Comparison of ENCODE assay signal across 7 mouse cellular contexts in genomic region chr17:6554243-6554642, GRCm38 (mm10). TPM values are rescaled to one million over a fixed set of nuclear protein-coding genes. Genes with fewer than 3 reads are reported as not detected.
DNase-seq lines count a peak whose midpoint lies in the region; ATAC-seq and TF ChIP-seq lines count a peak whose summit lies in the region.
"Not testable (repeated sequence)": the region's sequence is repeated elsewhere in the genome, so short reads cannot be mapped to it uniquely, and the experiment has no call there.

No protein-coding gene starts in this region.

- not testable (repeated sequence) for DNase-seq in midbrain, embryonic 11.5 days (ENCODE audit: low spot score, missing footprints)

- H3K27me3 ChIP-seq in forebrain, embryonic 13.5 days; heart, embryonic 12.5 days (replicated peaks); hindbrain, embryonic 15.5 days; intestine, postnatal 0 days (replicated peaks; ENCODE audit: control insufficient read depth, insufficient read depth, low read length); limb, embryonic 12.5 days; midbrain, embryonic 11.5 days (ENCODE audit: control insufficient read depth, insufficient read depth, low read length); neural tube, embryonic 13.5 days: not testable (repeated sequence)

- WGBS in forebrain, embryonic 13.5 days, result no CpG with 5 or more reads among the region's 5 CpGs
- WGBS in heart, embryonic 12.5 days, result no CpG with 5 or more reads among the region's 5 CpGs
- no CpG with 5 or more reads among the region's 5 CpGs for WGBS in hindbrain, embryonic 15.5 days
- no CpG with 5 or more reads among the region's 5 CpGs for WGBS in intestine, postnatal 0 days
- WGBS in limb, embryonic 12.5 days, result no CpG with 5 or more reads among the region's 5 CpGs
- WGBS in midbrain, embryonic 11.5 days, result no CpG with 5 or more reads among the region's 5 CpGs
- WGBS in neural tube, embryonic 13.5 days, result no CpG with 5 or more reads among the region's 5 CpGs

- not testable (repeated sequence) for TF ChIP-seq CTCF in intestine, postnatal 0 days (IDR thresholded peaks at IDR 0.05; ENCODE audit: low read depth)

- H3K4me3 ChIP-seq in forebrain, embryonic 13.5 days; heart, embryonic 12.5 days; hindbrain, embryonic 15.5 days; intestine, postnatal 0 days (ENCODE audit: low read depth, low read length); limb, embryonic 12.5 days (replicated peaks); midbrain, embryonic 11.5 days (ENCODE audit: low read depth, low read length); neural tube, embryonic 13.5 days: not testable (repeated sequence)

- H3K9me3 ChIP-seq in forebrain, embryonic 13.5 days (replicated peaks); heart, embryonic 12.5 days (replicated peaks); hindbrain, embryonic 15.5 days; intestine, postnatal 0 days (ENCODE audit: control insufficient read depth); limb, embryonic 12.5 days; midbrain, embryonic 11.5 days (ENCODE audit: control insufficient read depth, low read length); neural tube, embryonic 13.5 days: not testable (repeated sequence)

- not testable (repeated sequence) for H3K27ac ChIP-seq in forebrain, embryonic 13.5 days; heart, embryonic 12.5 days (ENCODE audit: poor library complexity, severe bottlenecking); hindbrain, embryonic 15.5 days (replicated peaks); intestine, postnatal 0 days (ENCODE audit: low read depth, low read length); limb, embryonic 12.5 days; midbrain, embryonic 11.5 days (ENCODE audit: low read depth, low read length); neural tube, embryonic 13.5 days (replicated peaks)

- not testable (repeated sequence) for H3K4me2 ChIP-seq in forebrain, embryonic 13.5 days; heart, embryonic 12.5 days; hindbrain, embryonic 15.5 days; intestine, postnatal 0 days (replicated peaks; ENCODE audit: low read depth); limb, embryonic 12.5 days; midbrain, embryonic 11.5 days; neural tube, embryonic 13.5 days

- H3K36me3 ChIP-seq in forebrain, embryonic 13.5 days (ENCODE audit: poor library complexity, severe bottlenecking); heart, embryonic 12.5 days; hindbrain, embryonic 15.5 days; intestine, postnatal 0 days (ENCODE audit: control insufficient read depth, insufficient read depth); limb, embryonic 12.5 days; midbrain, embryonic 11.5 days (ENCODE audit: control insufficient read depth, insufficient read depth, low read length); neural tube, embryonic 13.5 days: not testable (repeated sequence)

- peak; percentile 36; the same call in 1 of the 2 replicates for ATAC-seq in forebrain, embryonic 13.5 days
- ATAC-seq in heart, embryonic 12.5 days (ENCODE audit: insufficient number of reproducible peaks, low FRiP score), result 0 out of 2 replicates have a peak, but pooled peaks have one; percentile 28
- peak; percentile 33; the same call in 1 of the 2 replicates for ATAC-seq in hindbrain, embryonic 15.5 days (ENCODE audit: low FRiP score, low read depth)
- ATAC-seq in intestine, postnatal 0 days, result peak; percentile 19; the same call in 1 of the 2 replicates
- ATAC-seq in limb, embryonic 12.5 days (ENCODE audit: insufficient number of reproducible peaks, insufficient read depth, low FRiP score, low TSS enrichment, low read depth), result 0 out of 2 replicates have a peak, but pooled peaks have one; percentile 20
- ATAC-seq in midbrain, embryonic 11.5 days (ENCODE audit: low FRiP score), result peak; percentile 39; the same call in 1 of the 2 replicates
- ATAC-seq in neural tube, embryonic 13.5 days (ENCODE audit: low read depth), result peak; percentile 37; the same call in 1 of the 2 replicates

- H3K4me1 ChIP-seq in forebrain, embryonic 13.5 days; heart, embryonic 12.5 days (replicated peaks); hindbrain, embryonic 15.5 days (replicated peaks); intestine, postnatal 0 days (replicated peaks; ENCODE audit: control insufficient read depth, insufficient read depth, low read length); limb, embryonic 12.5 days (replicated peaks); midbrain, embryonic 11.5 days (ENCODE audit: control insufficient read depth, insufficient read depth, low read length); neural tube, embryonic 13.5 days (replicated peaks): not testable (repeated sequence)

- H3K9ac ChIP-seq in forebrain, embryonic 13.5 days; heart, embryonic 12.5 days; hindbrain, embryonic 15.5 days; intestine, postnatal 0 days (ENCODE audit: low read depth, low read length); limb, embryonic 12.5 days (replicated peaks); midbrain, embryonic 11.5 days (ENCODE audit: low read length); neural tube, embryonic 13.5 days: not testable (repeated sequence)

RNA-seq across cellular contexts. Expression of gene Dynlt1c, which starts 47.2 kb away (rescaled TPM):
- polyA plus RNA-seq in forebrain, embryonic 13.5 days (2015; fragmentation: Nextera tagmentation; extraction: Ambion mirVana), result 62.5 and 66.8 TPM in 2 replicates
- 18.5 and 22.4 TPM in 2 replicates for polyA plus RNA-seq in heart, embryonic 12.5 days (2016; fragmentation: Nextera tagmentation; extraction: Ambion mirVana)
- polyA plus RNA-seq in hindbrain, embryonic 15.5 days (2015; fragmentation: Nextera tagmentation; extraction: Ambion mirVana), result 56.1 and 57.3 TPM in 2 replicates
- polyA plus RNA-seq in intestine, postnatal 0 days (2015; fragmentation: Nextera tagmentation; extraction: Ambion mirVana), result 8.9 and 13.1 TPM in 2 replicates
- 56.5 and 62.0 TPM in 2 replicates for polyA plus RNA-seq in limb, embryonic 12.5 days (2016; fragmentation: Nextera tagmentation; extraction: Ambion mirVana)
- 32.5 and 33.3 TPM in 2 replicates for polyA plus RNA-seq in midbrain, embryonic 11.5 days (2014; fragmentation: Nextera tagmentation; extraction: Ambion mirVana)
- 80.0 and 85.0 TPM in 2 replicates for polyA plus RNA-seq in neural tube, embryonic 13.5 days (2015; fragmentation: Nextera tagmentation; extraction: Ambion mirVana)
